Mouse (Mus musculus): ENCODE data around the gene 4930595D18Rik. TPM values are rescaled to one million over a fixed set of nuclear protein-coding genes. Genes with fewer than 3 reads are reported as not detected.

Gene 4930595D18Rik
- polyA plus RNA-seq, 1 experiment: not detected

- Histone ChIP-seq H3K36me3 (ENCODE audit: control insufficient read depth) (no peaks in the 10 kb centered on the region), H3K4me3 (replicated peaks) (no peak overlapping the region), H3K9me3 (ENCODE audit: control insufficient read depth, low read length) (no peaks in the 10 kb centered on the region), H3K4me1 (ENCODE audit: control insufficient read depth) (peaks cover 65% of the 10 kb centered on the region), H3K27me3 (ENCODE audit: control insufficient read depth) (peaks cover 15% of the 10 kb centered on the region)
- TF ChIP-seq TAL1 (IDR thresholded peaks at IDR 0.05; ENCODE audit: low read length) (no peak), GATA1 (IDR thresholded peaks at IDR 0.05; ENCODE audit: low read length) (no peak)
Measured at GRCm38 (mm10) chr12:111161943-111162311, 22.4 kb downstream of the 4930595D18Rik start.

DNA sequence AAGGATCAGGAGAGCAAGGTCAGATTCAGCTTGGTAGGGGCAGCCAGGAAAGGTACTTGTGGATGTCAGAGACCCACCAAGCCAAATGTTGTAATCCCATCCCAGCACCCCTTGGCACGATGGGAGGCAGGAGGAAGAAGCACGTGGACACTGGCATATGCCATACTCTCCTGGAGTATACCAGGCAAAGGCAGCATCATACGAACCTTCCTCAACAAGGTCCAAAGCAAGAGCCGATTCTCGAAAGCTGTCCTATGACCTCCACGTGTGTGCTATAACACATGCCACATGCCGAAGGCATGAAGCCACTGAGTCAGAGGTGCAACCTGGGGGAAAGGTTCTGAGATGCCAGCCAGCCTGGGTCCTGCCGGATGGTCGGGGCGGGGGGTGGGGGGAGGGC, 23.4 kb downstream of the 4930595D18Rik start:
- H3K36me3 ChIP-seq (ENCODE audit: control insufficient read depth): no peaks in the 10 kb centered on the region
- H3K27me3 ChIP-seq (ENCODE audit: control insufficient read depth): peaks cover 10% of the 10 kb centered on the region
- TF ChIP-seq TAL1 (IDR thresholded peaks at IDR 0.05; ENCODE audit: low read length) (no peak), GATA1 (IDR thresholded peaks at IDR 0.05; ENCODE audit: low read length) (no peak)
- H3K4me3 ChIP-seq (replicated peaks): no peak overlapping the region
- no peaks in the 10 kb centered on the region for H3K9me3 ChIP-seq (ENCODE audit: control insufficient read depth, low read length)
- H3K4me1 ChIP-seq (ENCODE audit: control insufficient read depth): peaks cover 60% of the 10 kb centered on the region

GRCm38 (mm10) chr12:111159659-111160428, 24.4 kb downstream of the 4930595D18Rik start:
- Histone ChIP-seq H3K4me3 (replicated peaks) (peak overlapping the region; percentile 42), H3K27me3 (ENCODE audit: control insufficient read depth) (peaks cover 5% of the 10 kb centered on the region), H3K4me1 (ENCODE audit: control insufficient read depth) (peaks cover 50% of the 10 kb centered on the region), H3K9me3 (ENCODE audit: control insufficient read depth, low read length) (peaks cover 3% of the 10 kb centered on the region; the same call in 1 of the 2 replicates), H3K36me3 (ENCODE audit: control insufficient read depth) (no peaks in the 10 kb centered on the region; the same call in 1 of the 2 replicates)
- TF ChIP-seq GATA1 (IDR thresholded peaks at IDR 0.05; ENCODE audit: low read length): no peak
- no peak for TF ChIP-seq TAL1 (IDR thresholded peaks at IDR 0.05; ENCODE audit: low read length)

- no peak overlapping the region for H3K4me3 ChIP-seq (replicated peaks)
- H3K9me3 ChIP-seq (ENCODE audit: control insufficient read depth, low read length): peaks cover 3% of the 10 kb centered on the region; the same call in 1 of the 2 replicates
- no peaks in the 10 kb centered on the region for H3K27me3 ChIP-seq (ENCODE audit: control insufficient read depth)
- TF ChIP-seq GATA1 (IDR thresholded peaks at IDR 0.05; ENCODE audit: low read length) (no peak), TAL1 (IDR thresholded peaks at IDR 0.05; ENCODE audit: low read length) (no peak)
- peaks cover 52% of the 10 kb centered on the region for H3K4me1 ChIP-seq (ENCODE audit: control insufficient read depth)
- H3K36me3 ChIP-seq (ENCODE audit: control insufficient read depth): no peaks in the 10 kb centered on the region; the same call in 1 of the 2 replicates
Measured at GRCm38 (mm10) chr12:111155756-111156155, 28.5 kb downstream of the 4930595D18Rik start.

DNA sequence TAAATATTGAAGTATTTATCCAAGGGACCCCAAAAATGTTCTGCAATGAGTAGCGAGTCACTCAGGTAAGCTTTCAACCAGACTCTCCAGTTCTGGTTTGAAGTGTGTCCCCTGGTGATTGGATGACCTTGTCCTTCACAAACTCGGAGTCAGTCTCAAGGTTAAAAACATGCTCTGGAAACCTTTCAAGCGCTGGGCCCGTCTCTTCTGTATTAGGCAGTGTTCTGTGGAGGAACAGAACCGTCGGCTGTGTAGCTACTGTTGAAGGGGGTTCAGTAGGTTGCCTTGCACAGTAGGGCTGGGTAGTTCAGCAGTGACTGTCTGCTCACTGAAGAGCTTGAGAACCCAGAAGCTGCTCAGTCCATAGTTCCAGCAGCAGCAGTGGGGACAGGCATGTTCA, 29.6 kb downstream of the 4930595D18Rik start:
- Histone ChIP-seq H3K4me1 (ENCODE audit: control insufficient read depth) (peaks cover 54% of the 10 kb centered on the region), H3K9me3 (ENCODE audit: control insufficient read depth, low read length) (peaks cover 3% of the 10 kb centered on the region; the same call in 1 of the 2 replicates), H3K27me3 (ENCODE audit: control insufficient read depth) (no peaks in the 10 kb centered on the region), H3K4me3 (replicated peaks) (no peak overlapping the region), H3K36me3 (ENCODE audit: control insufficient read depth) (no peaks in the 10 kb centered on the region; the same call in 1 of the 2 replicates)
- TF ChIP-seq TAL1 (IDR thresholded peaks at IDR 0.05; ENCODE audit: low read length): no peak
- no peak for TF ChIP-seq GATA1 (IDR thresholded peaks at IDR 0.05; ENCODE audit: low read length)

DNA sequence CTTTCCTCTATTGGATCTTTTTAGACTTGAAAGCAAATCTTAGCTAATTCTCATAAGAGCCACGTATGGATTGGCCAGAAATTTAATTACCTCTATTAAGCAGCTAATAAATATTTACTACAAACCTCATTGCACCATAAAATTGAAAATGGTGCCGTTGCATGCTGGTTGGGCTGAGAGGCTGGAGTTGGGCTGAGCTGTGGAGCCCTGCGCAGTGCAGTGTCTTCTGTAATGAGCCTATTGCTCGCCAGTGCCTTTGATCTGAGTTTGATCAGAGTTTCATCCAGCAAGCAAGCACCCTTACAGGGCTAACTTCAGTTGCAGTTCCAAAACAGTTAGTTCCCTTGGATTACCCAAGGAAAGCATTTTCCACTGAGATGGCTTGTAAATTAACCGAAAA, 30.3 kb downstream of the 4930595D18Rik start:
- H3K36me3 ChIP-seq (ENCODE audit: control insufficient read depth): no peaks in the 10 kb centered on the region; the same call in 1 of the 2 replicates
- no peak overlapping the region for H3K4me3 ChIP-seq (replicated peaks)
- H3K27me3 ChIP-seq (ENCODE audit: control insufficient read depth): no peaks in the 10 kb centered on the region
- peaks cover 3% of the 10 kb centered on the region; the same call in 1 of the 2 replicates for H3K9me3 ChIP-seq (ENCODE audit: control insufficient read depth, low read length)
- peaks cover 52% of the 10 kb centered on the region for H3K4me1 ChIP-seq (ENCODE audit: control insufficient read depth)
- TF ChIP-seq GATA1 (IDR thresholded peaks at IDR 0.05; ENCODE audit: low read length) (no peak), TAL1 (IDR thresholded peaks at IDR 0.05; ENCODE audit: low read length) (no peak)

- Histone ChIP-seq H3K36me3 (ENCODE audit: control insufficient read depth) (no peaks in the 10 kb centered on the region; the same call in 1 of the 2 replicates), H3K4me3 (replicated peaks) (no peak overlapping the region), H3K27me3 (ENCODE audit: control insufficient read depth) (no peaks in the 10 kb centered on the region), H3K4me1 (ENCODE audit: control insufficient read depth) (peaks cover 51% of the 10 kb centered on the region), H3K9me3 (ENCODE audit: control insufficient read depth, low read length) (peaks cover 3% of the 10 kb centered on the region; the same call in 1 of the 2 replicates)
- TF ChIP-seq TAL1 (IDR thresholded peaks at IDR 0.05; ENCODE audit: low read length) (no peak), GATA1 (IDR thresholded peaks at IDR 0.05; ENCODE audit: low read length) (no peak)
Measured at GRCm38 (mm10) chr12:111152981-111153710, 31.1 kb downstream of the 4930595D18Rik start.

DNA sequence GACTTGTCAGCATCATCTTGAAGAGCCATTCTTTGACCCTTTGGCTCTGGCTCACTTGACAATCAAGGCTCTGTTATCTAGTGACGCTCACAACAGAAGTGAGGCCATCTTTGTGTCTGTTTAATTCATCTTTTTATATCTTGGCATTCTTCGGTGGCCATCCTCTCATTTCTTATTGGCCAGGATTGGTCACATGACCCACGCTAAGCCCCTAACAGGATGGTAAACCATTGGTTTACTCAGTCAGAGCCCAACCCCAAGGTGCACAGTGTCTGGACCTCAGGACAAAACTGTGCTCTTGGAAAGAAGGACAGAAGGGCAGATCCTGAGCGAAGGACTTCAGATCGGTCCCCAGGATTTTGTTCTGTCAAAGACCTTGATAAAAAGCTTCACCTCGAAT, 31.7 kb downstream of the 4930595D18Rik start:
- Histone ChIP-seq H3K9me3 (ENCODE audit: control insufficient read depth, low read length) (peaks cover 3% of the 10 kb centered on the region; the same call in 1 of the 2 replicates), H3K36me3 (ENCODE audit: control insufficient read depth) (no peaks in the 10 kb centered on the region; the same call in 1 of the 2 replicates), H3K4me1 (ENCODE audit: control insufficient read depth) (peaks cover 46% of the 10 kb centered on the region), H3K27me3 (ENCODE audit: control insufficient read depth) (no peaks in the 10 kb centered on the region), H3K4me3 (replicated peaks) (no peak overlapping the region)
- TF ChIP-seq TAL1 (IDR thresholded peaks at IDR 0.05; ENCODE audit: low read length): no peak
- TF ChIP-seq GATA1 (IDR thresholded peaks at IDR 0.05; ENCODE audit: low read length): no peak

All from erythroblast, embryonic 14.5 days (primary cell).